ENCODE assay signal across 8 mouse cellular contexts in the genomic region with DNA sequence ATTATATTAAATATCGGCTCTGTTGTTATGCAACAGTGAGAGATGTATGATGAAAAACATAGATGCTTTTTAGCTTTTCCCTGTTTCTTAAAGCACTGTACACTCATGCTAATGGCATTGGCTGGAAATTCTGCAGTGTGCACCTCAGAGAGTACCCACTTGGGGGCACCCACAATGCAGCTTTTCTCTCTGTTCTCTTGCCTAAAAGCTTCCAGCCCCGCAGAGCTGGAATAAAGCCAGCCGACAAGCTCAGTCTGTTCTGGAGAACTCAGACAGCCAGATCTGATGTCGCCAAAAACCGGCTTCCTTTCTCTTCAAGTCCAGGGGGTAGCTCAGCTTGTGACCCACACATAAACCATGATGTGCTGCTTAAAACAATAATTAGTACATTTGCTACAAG. TPM values are rescaled to one million over a fixed set of nuclear protein-coding genes. Genes with fewer than 3 reads are reported as not detected.
A peak's percentile ranks its signal among the peaks of the same experiment; 100 is the strongest.
DNase-seq lines count a peak whose midpoint lies in the region; ATAC-seq lines count a peak whose summit lies in the region.

No protein-coding gene starts in this region.

- H3K4me3 ChIP-seq in embryonic facial prominence, embryonic 15.5 days (replicated peaks), result no peak overlapping the region

- H3K9ac ChIP-seq in embryonic facial prominence, embryonic 15.5 days, result no peak overlapping the region

- no peaks in the 10 kb centered on the region for H3K36me3 ChIP-seq in embryonic facial prominence, embryonic 15.5 days

- no peaks in the 10 kb centered on the region for H3K27me3 ChIP-seq in embryonic facial prominence, embryonic 15.5 days

- 0 out of 2 replicates have a peak, but pooled peaks cover 4% of the 10 kb centered on the region for H3K4me1 ChIP-seq in embryonic facial prominence, embryonic 15.5 days

- H3K27ac ChIP-seq in embryonic facial prominence, embryonic 15.5 days (replicated peaks), result no peak overlapping the region

- peak; percentile 43; the same call in 1 of the 2 replicates for ATAC-seq in embryonic facial prominence, embryonic 15.5 days (ENCODE audit: insufficient number of reproducible peaks, low FRiP score, low TSS enrichment, low read depth)

- no peak overlapping the region for H3K4me2 ChIP-seq in embryonic facial prominence, embryonic 15.5 days (replicated peaks)

- DNase-seq in ES-CJ7 (ENCODE audit: low read depth, low spot score), result peak; percentile 63
- DNase-seq in adrenal gland, postnatal 36 days, result peak; percentile 88 to 93
- peak; percentile 82 for DNase-seq in heart, postnatal 4 days
- peak; percentile 45 for DNase-seq in layer of hippocampus, adult 9-10 months (ENCODE audit: low spot score)
- peak; percentile 82 for DNase-seq in lung, postnatal 10 days
- peak; percentile 82 for DNase-seq in retina, postnatal 1 day
- no peak for DNase-seq in spleen, postnatal 14 days (ENCODE audit: low spot score in 2 of 2)

- 8% methylated on average over 5 of the region's 5 CpGs for WGBS in embryonic facial prominence, embryonic 15.5 days

- no peaks in the 10 kb centered on the region for H3K9me3 ChIP-seq in embryonic facial prominence, embryonic 15.5 days (replicated peaks)

RNA-seq across cellular contexts. Expression of a gene that starts 14.0 kb away (rescaled TPM):
- total RNA-seq in adrenal gland, postnatal 36 days (2021), result 100 to 1,000 TPM; 682 to 902 TPM
- 982 and 1,030 TPM in 2 replicates for polyA plus RNA-seq in embryonic facial prominence, embryonic 15.5 days (2015; fragmentation: Nextera tagmentation; extraction: Ambion mirVana)
- total RNA-seq in heart, postnatal 4 days (2021), result 1,000 to 10,000 TPM; 3,070 to 3,248 TPM

RNA-seq across cellular contexts. Expression of a gene that starts 32.6 kb away (rescaled TPM):
- total RNA-seq in adrenal gland, postnatal 36 days (2021), result 10 to 100 TPM; 72.8 to 81.7 TPM
- 57.5 and 62.2 TPM in 2 replicates for polyA plus RNA-seq in embryonic facial prominence, embryonic 15.5 days (2015; fragmentation: Nextera tagmentation; extraction: Ambion mirVana)
- total RNA-seq in heart, postnatal 4 days (2021), result 10 to 100 TPM; 38.1 to 38.2 TPM

Comparison
In these comparisons a context has a peak if more than half of its experiments do, and no peak if none do; other contexts are left out.
1. DNase-seq: peak in ES-CJ7 (single experiment), adrenal gland, postnatal 36 days (2 of 2), heart, postnatal 4 days (single experiment), layer of hippocampus, adult 9-10 months (single experiment), lung, postnatal 10 days (single experiment) and retina, postnatal 1 day (single experiment); none in spleen, postnatal 14 days (0 of 2).